Mouse (Mus musculus): ENCODE data around the gene Lrrn4cl. TPM values are rescaled to one million over a fixed set of nuclear protein-coding genes. Genes with fewer than 3 reads are reported as not detected.

Gene Lrrn4cl
- polyA plus RNA-seq (2015; fragmentation: Nextera tagmentation; extraction: Ambion mirVana) = 0.45 and 0.57 TPM in 2 replicates

GRCm38 (mm10) chr19:8850402-8850901 lies at the start of gene Lrrn4cl:
Gene Lrrn4cl, plus strand, starts transcription at chr19:8850768.
- no peak within 1 kb of the TSS for H3K9ac ChIP-seq (replicated peaks; ENCODE audit: low read depth, low read length)
- peaks cover 14% of the 10 kb centered on the region for H3K36me3 ChIP-seq (ENCODE audit: control insufficient read depth, insufficient read depth)
- H3K4me2 ChIP-seq (ENCODE audit: low read length) = no peak within 1 kb of the TSS
- H3K4me1 ChIP-seq (replicated peaks; ENCODE audit: control insufficient read depth, insufficient read depth, low read length) = no peaks in the 10 kb centered on the region
- no peaks in the 10 kb centered on the region for H3K27me3 ChIP-seq (replicated peaks; ENCODE audit: control insufficient read depth, insufficient read depth, low read length)
- no peak within 1 kb of the TSS for H3K4me3 ChIP-seq (replicated peaks; ENCODE audit: low read length)
- no peak within 1 kb of the TSS for H3K27ac ChIP-seq (ENCODE audit: low read length)
- no peak for ATAC-seq
- 28% methylated on average over 7 of the region's 7 CpGs for WGBS
- H3K9me3 ChIP-seq (ENCODE audit: control insufficient read depth, low read length) = no peaks in the 10 kb centered on the region

- Histone ChIP-seq H3K36me3 (ENCODE audit: control insufficient read depth, insufficient read depth) (peaks cover 3% of the 10 kb centered on the region; the same call in 1 of the 2 replicates), H3K4me3 (replicated peaks; ENCODE audit: low read length) (peak within 1 kb of the TSS; percentile 71), H3K27me3 (replicated peaks; ENCODE audit: control insufficient read depth, insufficient read depth, low read length) (no peaks in the 10 kb centered on the region), H3K4me1 (replicated peaks; ENCODE audit: control insufficient read depth, insufficient read depth, low read length) (peaks cover 18% of the 10 kb centered on the region), H3K9me3 (ENCODE audit: control insufficient read depth, low read length) (no peaks in the 10 kb centered on the region), H3K4me2 (ENCODE audit: low read length) (peak within 1 kb of the TSS; percentile 82), H3K9ac (replicated peaks; ENCODE audit: low read depth, low read length) (peak within 1 kb of the TSS; percentile 68), H3K27ac (ENCODE audit: low read length) (peak within 1 kb of the TSS; percentile 96)
- ATAC-seq = peak; percentile 98
- under 1% methylated on average over 30 of the region's 30 CpGs for WGBS
Observed at GRCm38 (mm10) chr19:8802130-8802821, 48.3 kb upstream of the Lrrn4cl start, which contains the start of gene Zbtb3. Gene Zbtb3, plus strand, starts transcription at chr19:8802555.

GRCm38 (mm10) chr19:8803204-8803780 lies 47.3 kb upstream of the Lrrn4cl start:
- Histone ChIP-seq H3K36me3 (ENCODE audit: control insufficient read depth, insufficient read depth) (peaks cover 3% of the 10 kb centered on the region; the same call in 1 of the 2 replicates), H3K9me3 (ENCODE audit: control insufficient read depth, low read length) (no peaks in the 10 kb centered on the region), H3K27ac (ENCODE audit: low read length) (no peak overlapping the region), H3K4me2 (ENCODE audit: low read length) (peak overlapping the region; percentile 82), H3K27me3 (replicated peaks; ENCODE audit: control insufficient read depth, insufficient read depth, low read length) (no peaks in the 10 kb centered on the region), H3K9ac (replicated peaks; ENCODE audit: low read depth, low read length) (no peak overlapping the region), H3K4me3 (replicated peaks; ENCODE audit: low read length) (no peak overlapping the region), H3K4me1 (replicated peaks; ENCODE audit: control insufficient read depth, insufficient read depth, low read length) (peaks cover 11% of the 10 kb centered on the region)
- no peak for ATAC-seq
- WGBS = 87% methylated on average over 9 of the region's 9 CpGs

- no peak for ATAC-seq
- 94% methylated on average over 11 of the region's 11 CpGs for WGBS
- Histone ChIP-seq H3K9me3 (ENCODE audit: control insufficient read depth, low read length) (no peaks in the 10 kb centered on the region), H3K4me3 (replicated peaks; ENCODE audit: low read length) (no peak overlapping the region), H3K36me3 (ENCODE audit: control insufficient read depth, insufficient read depth) (peaks cover 5% of the 10 kb centered on the region; the same call in 1 of the 2 replicates), H3K27me3 (replicated peaks; ENCODE audit: control insufficient read depth, insufficient read depth, low read length) (no peaks in the 10 kb centered on the region), H3K4me2 (ENCODE audit: low read length) (no peak overlapping the region), H3K9ac (replicated peaks; ENCODE audit: low read depth, low read length) (no peak overlapping the region), H3K4me1 (replicated peaks; ENCODE audit: control insufficient read depth, insufficient read depth, low read length) (peaks cover 11% of the 10 kb centered on the region), H3K27ac (ENCODE audit: low read length) (no peak overlapping the region)
Observed at GRCm38 (mm10) chr19:8803879-8804660, 46.5 kb upstream of the Lrrn4cl start.

GRCm38 (mm10) chr19:8806810-8807209 lies 43.8 kb upstream of the Lrrn4cl start:
- H3K4me1 ChIP-seq (replicated peaks; ENCODE audit: control insufficient read depth, insufficient read depth, low read length) = peaks cover 8% of the 10 kb centered on the region
- H3K4me3 ChIP-seq (replicated peaks; ENCODE audit: low read length) = no peak overlapping the region
- H3K27ac ChIP-seq (ENCODE audit: low read length) = no peak overlapping the region
- H3K9ac ChIP-seq (replicated peaks; ENCODE audit: low read depth, low read length) = no peak overlapping the region
- WGBS = 90% methylated on average over 5 of the region's 5 CpGs
- no peak overlapping the region for H3K4me2 ChIP-seq (ENCODE audit: low read length)
- H3K36me3 ChIP-seq (ENCODE audit: control insufficient read depth, insufficient read depth) = peaks cover 19% of the 10 kb centered on the region
- H3K27me3 ChIP-seq (replicated peaks; ENCODE audit: control insufficient read depth, insufficient read depth, low read length) = no peaks in the 10 kb centered on the region
- no peak for ATAC-seq
- H3K9me3 ChIP-seq (ENCODE audit: control insufficient read depth, low read length) = no peaks in the 10 kb centered on the region

- Histone ChIP-seq H3K9me3 (ENCODE audit: control insufficient read depth, low read length) (no peaks in the 10 kb centered on the region), H3K36me3 (ENCODE audit: control insufficient read depth, insufficient read depth) (0 out of 2 replicates have a peak, but pooled peaks cover 4% of the 10 kb centered on the region), H3K27ac (ENCODE audit: low read length) (no peak overlapping the region), H3K4me1 (replicated peaks; ENCODE audit: control insufficient read depth, insufficient read depth, low read length) (peaks cover 30% of the 10 kb centered on the region), H3K27me3 (replicated peaks; ENCODE audit: control insufficient read depth, insufficient read depth, low read length) (no peaks in the 10 kb centered on the region), H3K4me2 (ENCODE audit: low read length) (0 out of 2 replicates have a peak overlapping the region, but pooled peaks have one; percentile 9), H3K9ac (replicated peaks; ENCODE audit: low read depth, low read length) (no peak overlapping the region), H3K4me3 (replicated peaks; ENCODE audit: low read length) (no peak overlapping the region)
- ATAC-seq = no peak
- WGBS = 70% methylated on average over 11 of the region's 11 CpGs
Observed at GRCm38 (mm10) chr19:8815812-8816211, 34.8 kb upstream of the Lrrn4cl start.

GRCm38 (mm10) chr19:8817001-8817400 lies 33.6 kb upstream of the Lrrn4cl start:
- ATAC-seq = no peak

GRCm38 (mm10) chr19:8818301-8818798 lies 32.2 kb upstream of the Lrrn4cl start:
- Histone ChIP-seq H3K9me3 (ENCODE audit: control insufficient read depth, low read length) (no peaks in the 10 kb centered on the region), H3K4me3 (replicated peaks; ENCODE audit: low read length) (peak overlapping the region; percentile 99), H3K9ac (replicated peaks; ENCODE audit: low read depth, low read length) (peak overlapping the region; percentile 61), H3K4me1 (replicated peaks; ENCODE audit: control insufficient read depth, insufficient read depth, low read length) (peaks cover 48% of the 10 kb centered on the region), H3K4me2 (ENCODE audit: low read length) (peak overlapping the region; percentile 92), H3K27ac (ENCODE audit: low read length) (peak overlapping the region; percentile 90), H3K36me3 (ENCODE audit: control insufficient read depth, insufficient read depth) (no peaks in the 10 kb centered on the region), H3K27me3 (replicated peaks; ENCODE audit: control insufficient read depth, insufficient read depth, low read length) (no peaks in the 10 kb centered on the region)
- WGBS = 25% methylated on average over 14 of the region's 14 CpGs
- no peak for ATAC-seq

More at GRCm38 (mm10) chr19:8817001-8817400, 33.6 kb upstream of the Lrrn4cl start:
- H3K27me3 ChIP-seq (replicated peaks; ENCODE audit: control insufficient read depth, insufficient read depth, low read length) = no peaks in the 10 kb centered on the region
- H3K9me3 ChIP-seq (ENCODE audit: control insufficient read depth, low read length) = no peaks in the 10 kb centered on the region
- H3K4me3 ChIP-seq (replicated peaks; ENCODE audit: low read length) = no peak overlapping the region
- 63% methylated on average over 3 of the region's 3 CpGs for WGBS
- H3K9ac ChIP-seq (replicated peaks; ENCODE audit: low read depth, low read length) = 0 out of 2 replicates have a peak overlapping the region, but pooled peaks have one; percentile 33
- H3K27ac ChIP-seq (ENCODE audit: low read length) = no peak overlapping the region
- no peaks in the 10 kb centered on the region for H3K36me3 ChIP-seq (ENCODE audit: control insufficient read depth, insufficient read depth)
- H3K4me2 ChIP-seq (ENCODE audit: low read length) = peak overlapping the region; percentile 12
- peaks cover 36% of the 10 kb centered on the region for H3K4me1 ChIP-seq (replicated peaks; ENCODE audit: control insufficient read depth, insufficient read depth, low read length)

Measured in forebrain, embryonic 16.5 days (tissue).